Comparison of ENCODE assay signal across 19 mouse cellular contexts in the genomic region with DNA sequence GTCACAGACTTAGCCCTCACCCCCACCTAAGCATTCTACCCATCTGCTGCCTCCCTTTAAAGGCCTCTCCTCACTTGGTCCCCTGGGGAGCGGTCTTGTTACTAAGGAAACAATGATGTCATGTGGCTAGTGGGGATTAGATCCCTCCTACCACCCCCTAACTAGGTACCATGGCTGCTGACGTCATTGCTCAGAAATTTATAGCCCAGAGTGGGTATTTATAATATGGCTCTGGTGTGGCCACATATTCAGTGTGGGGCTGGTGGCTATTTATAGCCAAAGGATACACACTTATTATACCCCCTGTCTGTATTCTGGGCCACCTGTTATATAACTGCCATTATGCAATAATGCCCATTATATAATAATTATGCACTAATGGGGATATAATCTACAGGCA. TPM values are rescaled to one million over a fixed set of nuclear protein-coding genes. Genes with fewer than 3 reads are reported as not detected.
DNase-seq lines count a peak whose midpoint lies in the region; ATAC-seq lines count a peak whose summit lies in the region.
"Had no signal": no experiment of that assay in that cellular context is flagged by ENCODE, and none has a peak within 500 bp of the region (broad histone marks: within the 10 kb centered on the region; RNA-seq: fewer than 3 reads in every experiment).

No protein-coding gene starts in this region.

- no peaks in the 10 kb centered on the region for H3K36me3 ChIP-seq in hindbrain, embryonic 11.5 days (ENCODE audit: control insufficient read depth, insufficient read depth, low read length)
- no peaks in the 10 kb centered on the region for H3K36me3 ChIP-seq in hindbrain, embryonic 13.5 days
- peaks cover 38% of the 10 kb centered on the region for H3K36me3 ChIP-seq in limb, embryonic 15.5 days
- H3K36me3 ChIP-seq: liver, embryonic 15.5 days had no signal

- H3K27me3 ChIP-seq in hindbrain, embryonic 11.5 days (ENCODE audit: control insufficient read depth, insufficient read depth, low read length) = peaks cover 87% of the 10 kb centered on the region
- H3K27me3 ChIP-seq in hindbrain, embryonic 13.5 days = peaks cover 93% of the 10 kb centered on the region
- H3K27me3 ChIP-seq in limb, embryonic 15.5 days = no peaks in the 10 kb centered on the region

- no peak overlapping the region for H3K27ac ChIP-seq in hindbrain, embryonic 11.5 days (ENCODE audit: low read depth, low read length)
- H3K27ac ChIP-seq in hindbrain, embryonic 13.5 days = no peak overlapping the region
- H3K27ac ChIP-seq in limb, embryonic 15.5 days = 0 out of 2 replicates have a peak overlapping the region, but pooled peaks have one; percentile 35
- H3K27ac ChIP-seq: liver, embryonic 15.5 days had no signal

- peak; percentile 68 for DNase-seq in cerebellum, adult 9-11 months
- DNase-seq in cerebellum, adult 11 months = no peak
- DNase-seq in hindbrain, embryonic 11.5 days (ENCODE audit: low spot score) = peak; percentile 39
- peak; percentile 44 for DNase-seq in retina, postnatal 1 day
- DNase-seq in retina, embryonic 14.5 days (ENCODE audit: low spot score) = no peak
- no peak for DNase-seq in kidney, postnatal 10 days
- DNase-seq: adrenal gland, adult 2 months; cerebellum, adult 8-10 months; embryo, embryonic 11 days; heart, postnatal 10 days; kidney, adult 18-20 months; kidney, postnatal 36 days; thymus, adult 18-20 months had no signal

- WGBS in hindbrain, embryonic 11.5 days = 46% methylated on average over 2 of the region's 2 CpGs
- 49% methylated on average over 2 of the region's 2 CpGs for WGBS in hindbrain, embryonic 13.5 days
- 36% methylated on average over 2 of the region's 2 CpGs for WGBS in limb, embryonic 15.5 days

- H3K9ac ChIP-seq in hindbrain, embryonic 11.5 days (ENCODE audit: low read depth, low read length) = no peak overlapping the region
- no peak overlapping the region for H3K9ac ChIP-seq in hindbrain, embryonic 13.5 days
- no peak overlapping the region for H3K9ac ChIP-seq in limb, embryonic 15.5 days
- H3K9ac ChIP-seq: liver, embryonic 15.5 days had no signal

- H3K4me2 ChIP-seq in hindbrain, embryonic 11.5 days (replicated peaks; ENCODE audit: low read depth, low read length) = no peak overlapping the region
- H3K4me2 ChIP-seq in hindbrain, embryonic 13.5 days = no peak overlapping the region
- no peak overlapping the region for H3K4me2 ChIP-seq in limb, embryonic 15.5 days
- H3K4me2 ChIP-seq: liver, embryonic 15.5 days; midbrain, embryonic 11.5 days had no signal

- H3K9me3 ChIP-seq in hindbrain, embryonic 11.5 days (ENCODE audit: control insufficient read depth, low read length) = no peaks in the 10 kb centered on the region
- no peaks in the 10 kb centered on the region for H3K9me3 ChIP-seq in hindbrain, embryonic 13.5 days
- H3K9me3 ChIP-seq in limb, embryonic 15.5 days = no peaks in the 10 kb centered on the region
- H3K9me3 ChIP-seq: liver, embryonic 15.5 days had no signal

- no peak for ATAC-seq in hindbrain, embryonic 11.5 days (ENCODE audit: low FRiP score)
- no peak for ATAC-seq in hindbrain, embryonic 13.5 days (ENCODE audit: low FRiP score)
- ATAC-seq in limb, embryonic 15.5 days (ENCODE audit: insufficient number of reproducible peaks, low FRiP score, low TSS enrichment, low read depth) = peak; percentile 38
- ATAC-seq: hindbrain, embryonic 16.5 days had no signal

- H3K4me3 ChIP-seq in hindbrain, embryonic 11.5 days (ENCODE audit: low read depth, low read length) = no peak overlapping the region
- no peak overlapping the region for H3K4me3 ChIP-seq in hindbrain, embryonic 13.5 days
- no peak overlapping the region for H3K4me3 ChIP-seq in limb, embryonic 15.5 days
- H3K4me3 ChIP-seq: erythroblast, embryonic 14.5 days; liver, embryonic 15.5 days had no signal

- peaks cover 12% of the 10 kb centered on the region for H3K4me1 ChIP-seq in hindbrain, embryonic 11.5 days (replicated peaks; ENCODE audit: control insufficient read depth, insufficient read depth, low read length)
- H3K4me1 ChIP-seq in hindbrain, embryonic 13.5 days (replicated peaks) = peaks cover 46% of the 10 kb centered on the region
- H3K4me1 ChIP-seq in limb, embryonic 15.5 days = peaks cover 84% of the 10 kb centered on the region
- H3K4me1 ChIP-seq: liver, embryonic 15.5 days had no signal

RNA-seq across cellular contexts. Expression of gene G430095P16Rik, which starts 38.1 kb away (rescaled TPM):
- 2.3 and 2.9 TPM in 2 replicates for polyA plus RNA-seq in hindbrain, embryonic 11.5 days (2014; fragmentation: Nextera tagmentation; extraction: Ambion mirVana)
- polyA plus RNA-seq in hindbrain, embryonic 13.5 days (2015; fragmentation: Nextera tagmentation; extraction: Ambion mirVana) = 1.0 and 2.3 TPM in 2 replicates
- polyA plus RNA-seq in limb, embryonic 15.5 days (2015; fragmentation: Nextera tagmentation; extraction: Ambion mirVana) = 3.8 and 5.5 TPM in 2 replicates

RNA-seq across cellular contexts. Expression of gene Nfix, which starts 39.2 kb away (rescaled TPM):
- polyA plus RNA-seq in hindbrain, embryonic 11.5 days (2014; fragmentation: Nextera tagmentation; extraction: Ambion mirVana) = 2.4 and 3.0 TPM in 2 replicates
- 35.3 and 44.1 TPM in 2 replicates for polyA plus RNA-seq in hindbrain, embryonic 13.5 days (2015; fragmentation: Nextera tagmentation; extraction: Ambion mirVana)
- polyA plus RNA-seq in limb, embryonic 15.5 days (2015; fragmentation: Nextera tagmentation; extraction: Ambion mirVana) = 87.0 and 100 TPM in 2 replicates

RNA-seq across cellular contexts. Expression of gene Lyl1, which starts 59.6 kb away (rescaled TPM):
- polyA plus RNA-seq in hindbrain, embryonic 11.5 days (2014; fragmentation: Nextera tagmentation; extraction: Ambion mirVana) = 5.3 and 5.4 TPM in 2 replicates
- polyA plus RNA-seq in hindbrain, embryonic 13.5 days (2015; fragmentation: Nextera tagmentation; extraction: Ambion mirVana) = 3.9 and 4.2 TPM in 2 replicates
- polyA plus RNA-seq in limb, embryonic 15.5 days (2015; fragmentation: Nextera tagmentation; extraction: Ambion mirVana) = 5.6 and 6.0 TPM in 2 replicates

Comparison
In these comparisons a context has a peak if more than half of its experiments do, and no peak if none do; other contexts are left out.
1. DNase-seq: peak in cerebellum, adult 9-11 months (single experiment), hindbrain, embryonic 11.5 days (single experiment) and retina, postnatal 1 day (single experiment); none in cerebellum, adult 11 months (single experiment), retina, embryonic 14.5 days (single experiment) and kidney, postnatal 10 days (single experiment).